Mouse (Mus musculus) liver, adult 2 months (tissue): ENCODE measurements around the gene Fanci. TPM values are rescaled to one million over a fixed set of nuclear protein-coding genes. Genes with fewer than 3 reads are reported as not detected.

Experiments used
- DNase-seq: peaks from one replicate; pipeline ENCODE4 v3.0.0-alpha.2; 2011; ENCODE audit warnings: low read depth, low spot score; ENCODE audit errors: extremely low read depth
- H3K27ac ChIP-seq: fragments of 200-500 bp; replicated peaks from 2 replicates; pipeline ENCODE4 v1.5.1; 2012; ENCODE audit warnings: low read depth, mild to moderate bottlenecking, control low read depth, inconsistent platforms, low read length; ENCODE audit not compliant: insufficient read depth
- H3K27me3 ChIP-seq: fragments of 200-500 bp; 2 replicates; pipeline ENCODE4 v1.6.1; 2012; ENCODE audit warnings: mild to moderate bottlenecking, moderate library complexity, low read length, inconsistent platforms; ENCODE audit not compliant: control insufficient read depth, insufficient read depth
- H3K36me3 ChIP-seq: fragments of 200-500 bp; 2 replicates; pipeline ENCODE4 v1.6.1; 2012; ENCODE audit warnings: low read length, inconsistent platforms; ENCODE audit not compliant: control insufficient read depth, insufficient read depth
- H3K4me1 ChIP-seq: fragments of 200-500 bp; 2 replicates; pipeline ENCODE4 v1.6.1; 2011; ENCODE audit warnings: low read length; ENCODE audit not compliant: control insufficient read depth, insufficient read depth
- H3K4me3 ChIP-seq: fragments of 200-500 bp; 2 replicates; pipeline ENCODE4 v1.5.1; 2011; ENCODE audit warnings: low read depth, mild to moderate bottlenecking, control low read depth, low read length, moderate library complexity; ENCODE audit not compliant: insufficient read depth
- H3K79me2 ChIP-seq: fragments of 200-500 bp; 2 replicates; pipeline ENCODE4 v1.6.1; 2012; ENCODE audit warnings: inconsistent platforms, mild to moderate bottlenecking, low read length, moderate library complexity; ENCODE audit not compliant: control insufficient read depth, insufficient read depth
- H3K9ac ChIP-seq: fragments of 200-500 bp; 2 replicates; pipeline ENCODE4 v1.6.1; 2012; ENCODE audit warnings: low read depth, mild to moderate bottlenecking, control low read depth, inconsistent platforms, low read length
- CTCF ChIP-seq: fragments of 200-500 bp; IDR thresholded peaks from 2 replicates; pipeline ENCODE4 v1.5.1; 2011; ENCODE audit warnings: low read depth, low read length, control low read depth
- POLR2A ChIP-seq: fragments of 200-500 bp; IDR thresholded peaks from 2 replicates; pipeline ENCODE4 v1.6.1; 2011; ENCODE audit warnings: low read length, control low read depth; ENCODE audit not compliant: insufficient read depth; ENCODE audit errors: extremely low read depth
- WGBS: fragments of 180-500 bp; shearing (Covaris S2); methylation state at CpG from one replicate; pipeline ENCODE4 v1.1.7; 2018; 5-methylcytosine and 5-hydroxymethylcytosine counted together
- polyA plus RNA-seq: library from polyadenylated mRNA; depleted of rRNA; stranded (reverse); fragments of >200 nt; gene quantifications from 2 replicates; pipeline ENCODE4 v1.2.3, GENCODE M21; 2012
- total RNA-seq: library from RNA; depleted of rRNA; stranded (reverse); fragments of >200 nt; gene quantifications from 2 replicates; pipeline ENCODE4 v1.2.3, GENCODE M21; 2014

The Fanci gene
- total and polyA plus RNA-seq, 2 experiments: 0.02 to 0.18 TPM

- TF ChIP-seq POLR2A: no peak
- no peak for TF ChIP-seq CTCF
- Histone ChIP-seq H3K4me1 (peaks cover 9% of the 10 kb centered on the region), H3K27ac (no peak overlapping the region), H3K36me3 (no peaks in the 10 kb centered on the region; the same call in 1 of the 2 replicates), H3K9ac (no peak overlapping the region), H3K79me2 (peaks cover 11% of the 10 kb centered on the region), H3K4me3 (no peak overlapping the region), H3K27me3 (no peaks in the 10 kb centered on the region)
- WGBS: 25% methylated on average over 3 of the region's 6 CpGs
- peak; percentile 26 for DNase-seq
Measured at GRCm38 (mm10) chr7:79467951-79468350, 76.2 kb downstream of the Fanci start.

- peaks cover 9% of the 10 kb centered on the region for H3K4me1 ChIP-seq
- H3K27ac ChIP-seq: no peak overlapping the region
- H3K36me3 ChIP-seq: no peaks in the 10 kb centered on the region; the same call in 1 of the 2 replicates
- peaks cover 8% of the 10 kb centered on the region for H3K79me2 ChIP-seq
- peak; percentile 39 for DNase-seq
- no peaks in the 10 kb centered on the region for H3K27me3 ChIP-seq
- TF ChIP-seq POLR2A: no peak
- WGBS: 51% methylated on average over 8 of the region's 8 CpGs
- no peak overlapping the region for H3K4me3 ChIP-seq
- no peak overlapping the region for H3K9ac ChIP-seq
Measured at GRCm38 (mm10) chr7:79468994-79469393, 77.3 kb downstream of the Fanci start.

- 81% methylated on average over 5 of the region's 5 CpGs for WGBS
- H3K79me2 ChIP-seq: peaks cover 4% of the 10 kb centered on the region
Measured at GRCm38 (mm10) chr7:79469766-79470165, 78.0 kb downstream of the Fanci start.

DNA sequence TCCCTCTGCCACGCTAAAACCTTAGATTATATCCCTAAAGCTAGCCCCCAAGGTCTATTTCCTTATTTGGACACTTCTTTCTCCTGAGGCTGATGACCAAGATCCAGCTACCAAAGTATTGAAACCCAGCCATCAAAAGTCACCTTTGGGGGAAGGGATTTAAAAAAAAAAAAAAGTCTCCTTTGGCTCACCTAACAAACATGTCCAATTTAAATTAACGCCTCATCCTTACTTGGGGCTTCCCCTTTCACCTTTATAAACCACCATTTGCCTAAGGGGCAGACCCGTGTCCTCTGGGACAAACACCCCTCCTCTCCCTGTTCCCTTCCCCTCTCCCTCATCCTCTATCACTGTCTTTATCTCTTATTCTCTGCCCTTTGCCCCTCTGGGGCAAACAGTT is 79.0 kb downstream of the Fanci start:
- Histone ChIP-seq H3K4me1 (peaks cover 3% of the 10 kb centered on the region; the same call in 1 of the 2 replicates), H3K4me3 (no peak overlapping the region), H3K36me3 (no peaks in the 10 kb centered on the region), H3K27me3 (no peaks in the 10 kb centered on the region), H3K9ac (no peak overlapping the region), H3K79me2 (no peaks in the 10 kb centered on the region), H3K27ac (no peak overlapping the region)
- no peak for TF ChIP-seq POLR2A
- TF ChIP-seq CTCF: no peak
- no peak for DNase-seq
- 68% methylated on average over 3 of the region's 3 CpGs for WGBS

More at GRCm38 (mm10) chr7:79469766-79470165, 78.0 kb downstream of the Fanci start:
- peaks cover 9% of the 10 kb centered on the region for H3K4me1 ChIP-seq
- H3K9ac ChIP-seq: no peak overlapping the region
- no peaks in the 10 kb centered on the region for H3K36me3 ChIP-seq
- no peak for TF ChIP-seq POLR2A
- no peak for TF ChIP-seq CTCF
- no peaks in the 10 kb centered on the region for H3K27me3 ChIP-seq
- H3K4me3 ChIP-seq: no peak overlapping the region
- no peak for DNase-seq
- H3K27ac ChIP-seq: no peak overlapping the region

DNA sequence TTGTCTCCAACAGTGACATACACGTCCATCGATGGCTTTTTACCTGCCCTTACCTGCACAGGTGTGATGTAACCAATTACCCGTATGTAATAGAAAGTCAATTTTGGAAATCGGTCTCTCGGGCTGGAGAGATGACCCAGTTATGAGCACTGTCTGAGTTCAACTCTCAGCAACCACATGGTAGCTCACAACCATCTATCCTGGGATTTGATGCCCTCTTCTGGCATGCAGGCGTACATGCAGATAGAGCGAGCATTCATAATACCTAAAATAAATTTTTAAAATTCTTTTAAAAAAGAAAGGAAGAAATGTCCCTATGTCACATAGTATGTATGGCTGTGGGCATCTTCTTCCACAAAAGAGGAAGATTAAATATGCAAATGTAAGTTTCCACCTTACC is 79.7 kb downstream of the Fanci start:
- Histone ChIP-seq H3K27me3 (no peaks in the 10 kb centered on the region), H3K4me1 (peaks cover 3% of the 10 kb centered on the region; the same call in 1 of the 2 replicates), H3K4me3 (no peak overlapping the region), H3K79me2 (no peaks in the 10 kb centered on the region), H3K9ac (no peak overlapping the region), H3K27ac (no peak overlapping the region), H3K36me3 (no peaks in the 10 kb centered on the region)
- peak; percentile 40 for DNase-seq
- TF ChIP-seq POLR2A: no peak
- no peak for TF ChIP-seq CTCF
- WGBS: 51% methylated on average over 7 of the region's 7 CpGs

- WGBS: 71% methylated on average over 2 of the region's 2 CpGs
- no peak overlapping the region for H3K4me3 ChIP-seq
- TF ChIP-seq CTCF (peak; percentile 47; the same call in 1 of the 2 replicates), POLR2A (no peak)
- no peak overlapping the region for H3K9ac ChIP-seq
- H3K79me2 ChIP-seq: no peaks in the 10 kb centered on the region
- DNase-seq: no peak
- H3K36me3 ChIP-seq: no peaks in the 10 kb centered on the region
- H3K27ac ChIP-seq: no peak overlapping the region
- H3K27me3 ChIP-seq: no peaks in the 10 kb centered on the region
- H3K4me1 ChIP-seq: 0 out of 2 replicates have a peak, but pooled peaks cover under 1% of the 10 kb centered on the region
Measured at GRCm38 (mm10) chr7:79472792-79473191, 81.1 kb downstream of the Fanci start.
